Mouse (Mus musculus): Measurements from ENCODE around the gene Gm47995.

Gm47995 gene

DNA sequence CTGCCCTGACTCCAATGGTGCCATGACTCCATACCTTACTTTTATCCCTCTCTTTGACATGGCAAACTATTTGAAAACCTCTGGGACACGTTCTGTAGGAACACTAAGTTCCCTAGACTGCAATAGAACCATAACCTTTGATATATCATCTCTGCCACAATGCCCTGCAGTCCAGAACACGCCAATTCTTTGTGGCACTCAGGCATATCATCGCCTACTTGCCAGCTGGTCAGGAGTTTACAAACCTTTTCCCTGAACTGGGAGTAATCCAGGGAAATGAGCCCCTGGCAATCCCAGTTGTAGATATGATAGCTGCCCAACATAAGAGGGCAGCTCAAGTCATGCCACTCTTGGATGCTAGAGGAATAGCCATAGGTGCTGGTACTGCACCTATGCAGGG is 34.1 kb downstream of the Gm47995 start:
- DNase-seq (ENCODE audit: low spot score), result no peak

DNA sequence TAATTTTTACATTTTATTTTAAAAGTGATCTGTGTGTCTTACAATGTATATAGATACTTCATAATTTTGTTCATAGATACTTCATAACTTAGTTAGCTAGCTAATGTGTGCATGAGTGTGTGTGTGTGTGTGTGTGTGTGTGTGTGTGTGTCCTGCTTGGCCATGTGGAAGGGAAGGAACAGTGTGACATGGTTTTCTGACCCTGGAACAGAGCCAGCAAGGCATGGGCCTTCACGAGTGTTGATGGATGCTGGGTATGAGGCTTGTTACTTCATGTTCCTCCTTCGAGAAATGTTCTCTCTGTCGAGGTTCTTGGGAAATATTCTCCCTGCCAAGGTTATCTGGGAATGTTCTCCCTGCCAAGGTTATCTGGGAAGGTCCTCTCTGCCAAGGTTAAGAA is 35.5 kb downstream of the Gm47995 start:
- no peak for DNase-seq (ENCODE audit: low spot score)

DNA sequence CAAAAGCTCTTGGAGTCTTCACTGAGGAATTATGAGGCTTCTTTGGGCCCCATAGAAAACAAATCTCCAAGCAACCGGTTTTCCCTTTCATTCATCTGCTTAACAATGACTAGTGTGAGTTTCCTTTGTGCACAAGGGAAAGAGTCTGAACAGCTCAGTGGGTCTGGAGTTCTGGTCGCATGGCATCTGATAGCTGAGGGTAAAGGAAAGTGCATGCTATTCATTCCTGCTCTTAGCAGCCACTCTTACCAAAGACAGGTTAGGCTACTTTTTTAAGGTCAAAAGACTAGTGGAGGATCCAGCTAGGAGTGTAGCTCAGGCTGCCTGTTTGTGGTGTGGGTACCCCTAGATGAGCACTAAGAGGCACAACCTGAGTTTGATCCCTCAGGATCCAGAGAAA is 37.3 kb downstream of the Gm47995 start:
- no peak for DNase-seq (ENCODE audit: low spot score)

DNA sequence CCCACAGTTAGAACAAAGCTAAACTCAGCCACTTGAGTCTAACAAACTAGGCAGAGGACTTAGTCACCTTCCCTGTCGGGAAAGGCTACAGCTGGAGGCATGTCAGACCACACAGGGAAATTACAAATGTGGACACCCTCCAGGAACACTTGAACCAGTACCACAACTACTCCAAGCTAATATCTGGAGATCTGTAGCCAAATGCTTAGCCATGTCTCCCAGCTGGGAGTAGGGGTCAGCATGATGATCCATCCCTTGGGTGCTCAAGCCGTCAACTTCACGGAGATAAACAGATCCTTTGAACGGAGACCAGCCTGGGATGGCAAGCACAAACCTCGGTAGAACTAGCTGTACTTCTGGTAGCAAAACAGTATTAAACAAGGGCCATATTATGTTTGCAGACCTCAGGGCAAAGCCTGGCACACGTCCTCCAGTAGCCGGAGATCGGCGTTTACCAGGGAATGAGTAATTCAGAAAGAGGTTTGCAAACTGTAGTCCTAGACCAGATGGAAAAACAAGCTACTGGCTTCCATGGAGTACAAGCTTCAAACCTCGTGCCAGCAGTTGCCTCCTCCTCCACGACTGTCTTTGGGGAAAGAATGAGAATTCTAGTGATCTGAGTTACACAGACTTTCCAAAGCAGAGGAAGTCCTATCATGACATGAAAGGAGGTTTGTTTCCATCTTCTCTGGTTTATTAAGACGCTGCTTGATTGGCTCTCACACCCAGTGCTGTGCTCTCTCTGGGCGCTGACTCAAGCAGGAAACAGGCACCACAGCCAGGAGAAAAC is 38.1 kb downstream of the Gm47995 start:
- no peak for DNase-seq (ENCODE audit: low spot score)

DNA sequence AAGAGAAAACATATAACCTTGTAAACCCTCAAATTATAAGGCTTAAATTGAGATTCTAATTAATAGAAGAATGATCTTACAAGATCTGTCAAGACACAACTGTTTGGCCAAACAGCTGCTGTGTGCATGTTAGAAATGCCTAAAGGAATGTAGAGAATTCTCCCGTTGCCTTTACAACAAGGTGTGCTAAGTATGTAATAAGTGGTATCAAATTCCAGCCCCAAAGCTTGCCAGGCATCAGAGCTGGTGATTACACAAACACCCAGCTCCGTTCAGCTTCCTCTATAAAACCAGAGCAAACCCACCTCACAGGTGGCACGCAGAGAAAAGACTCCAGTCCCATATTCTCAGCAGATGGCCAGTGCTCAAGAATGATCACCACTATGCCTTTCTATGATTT is 39.5 kb downstream of the Gm47995 start:
- DNase-seq (ENCODE audit: low spot score), result no peak

DNA sequence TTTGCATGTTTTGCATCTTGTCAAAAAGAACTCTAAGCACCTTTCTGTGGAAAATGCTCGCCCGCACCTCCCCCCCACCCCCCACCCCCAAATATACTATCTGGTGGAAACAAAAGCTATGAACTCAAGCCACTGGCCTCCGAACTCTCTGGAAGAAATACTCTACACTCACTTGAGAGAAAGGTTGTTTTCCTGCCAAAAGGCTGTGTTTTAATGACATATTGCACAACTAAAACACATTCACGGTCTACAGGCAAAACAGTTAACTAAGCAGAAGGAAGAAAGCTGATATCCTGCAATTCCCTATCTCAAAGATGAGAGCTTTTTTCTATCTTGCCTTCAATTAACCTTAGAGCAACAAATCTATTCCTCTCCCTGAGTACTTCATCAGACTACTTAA is 45.1 kb downstream of the Gm47995 start:
- DNase-seq (ENCODE audit: low spot score), result no peak

DNA sequence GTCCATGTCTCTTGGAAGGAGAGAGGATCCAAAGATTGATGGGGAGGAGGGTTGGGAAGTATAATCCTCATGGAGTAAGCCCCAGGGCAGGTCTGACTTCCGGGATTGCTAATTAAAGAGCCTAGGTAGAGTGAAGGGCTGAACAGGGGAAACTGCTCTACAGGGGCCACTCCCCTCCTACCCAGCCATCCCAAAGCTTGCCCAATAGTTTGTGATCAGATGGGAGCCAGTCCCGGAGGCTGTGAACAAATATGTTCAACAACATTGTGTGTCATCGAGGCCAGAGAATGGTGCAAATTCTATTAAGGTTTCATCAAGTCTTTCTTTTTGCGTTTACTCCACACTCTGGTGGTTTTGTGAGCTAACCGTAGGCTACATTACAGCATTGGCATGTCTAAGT is 45.8 kb downstream of the Gm47995 start:
- no peak for DNase-seq (ENCODE audit: low spot score)

DNA sequence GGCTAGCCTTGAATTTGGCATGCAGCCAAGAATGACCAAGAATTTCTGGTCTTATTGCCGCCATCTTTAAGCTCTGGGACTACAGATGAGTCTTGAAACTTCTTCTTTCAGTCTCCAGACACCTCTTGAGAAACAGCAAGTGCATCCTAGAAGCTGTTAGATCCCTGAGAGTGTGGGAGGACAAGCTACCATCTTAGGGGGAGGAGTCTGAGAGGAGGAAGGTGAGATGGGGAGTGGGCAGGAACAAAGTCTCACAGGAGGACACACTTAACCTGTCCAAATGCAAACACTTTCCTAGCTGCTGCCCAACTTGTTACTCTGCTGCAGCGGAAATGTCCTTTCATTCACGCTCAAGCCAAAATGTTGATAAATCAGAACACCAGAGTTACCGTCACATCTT is 46.5 kb downstream of the Gm47995 start:
- no peak for DNase-seq (ENCODE audit: low spot score)

DNA sequence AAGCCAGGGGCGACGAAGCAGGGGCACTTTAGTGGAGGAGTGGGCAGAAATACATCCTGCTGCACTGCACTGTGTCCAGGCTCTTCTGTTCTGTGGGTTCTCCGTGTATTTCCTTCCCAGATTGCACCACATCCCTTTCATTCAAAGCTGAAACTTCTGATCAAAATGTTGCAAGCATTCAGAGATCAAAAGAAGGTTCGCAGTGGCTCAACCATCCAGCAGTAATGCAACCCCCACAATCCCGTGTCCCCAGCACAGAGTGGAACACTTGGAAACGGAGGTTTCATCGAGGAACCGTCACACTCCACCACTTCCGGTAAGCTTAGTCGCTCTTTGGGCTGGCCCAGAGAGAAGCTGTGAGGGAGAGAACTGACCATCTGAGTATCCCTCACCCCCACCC is 46.9 kb downstream of the Gm47995 start:
- no peak for DNase-seq (ENCODE audit: low spot score)

DNA sequence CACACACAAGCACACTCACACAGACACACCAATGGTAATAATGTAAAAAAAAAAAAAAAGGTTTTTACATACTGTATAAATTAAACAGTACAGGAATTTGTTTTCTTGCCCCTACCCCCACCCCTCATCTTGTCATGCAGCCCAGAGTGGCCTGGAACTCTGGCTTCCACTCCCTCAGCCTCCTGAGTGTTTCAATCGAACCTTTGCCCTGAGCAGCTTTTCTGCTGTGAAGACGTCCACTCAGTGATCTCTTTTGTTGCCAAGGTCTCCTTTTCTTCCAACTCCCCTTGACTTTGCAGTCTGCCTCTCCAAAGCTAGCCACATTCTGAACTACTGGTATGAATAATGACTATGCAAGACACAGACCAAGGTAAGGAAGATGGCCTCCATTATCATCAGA is 47.6 kb downstream of the Gm47995 start:
- no peak for DNase-seq (ENCODE audit: low spot score)
